Mouse (Mus musculus) induced T-regulatory cell, adult 2 months (primary cell): Measurements from ENCODE around the gene Ogfod1.

Experiments
- DNase-seq: peaks from one replicate; pipeline ENCODE4 v3.0.0-alpha.2; 2012; ENCODE audit warnings: low read depth

Gene Ogfod1

DNA sequence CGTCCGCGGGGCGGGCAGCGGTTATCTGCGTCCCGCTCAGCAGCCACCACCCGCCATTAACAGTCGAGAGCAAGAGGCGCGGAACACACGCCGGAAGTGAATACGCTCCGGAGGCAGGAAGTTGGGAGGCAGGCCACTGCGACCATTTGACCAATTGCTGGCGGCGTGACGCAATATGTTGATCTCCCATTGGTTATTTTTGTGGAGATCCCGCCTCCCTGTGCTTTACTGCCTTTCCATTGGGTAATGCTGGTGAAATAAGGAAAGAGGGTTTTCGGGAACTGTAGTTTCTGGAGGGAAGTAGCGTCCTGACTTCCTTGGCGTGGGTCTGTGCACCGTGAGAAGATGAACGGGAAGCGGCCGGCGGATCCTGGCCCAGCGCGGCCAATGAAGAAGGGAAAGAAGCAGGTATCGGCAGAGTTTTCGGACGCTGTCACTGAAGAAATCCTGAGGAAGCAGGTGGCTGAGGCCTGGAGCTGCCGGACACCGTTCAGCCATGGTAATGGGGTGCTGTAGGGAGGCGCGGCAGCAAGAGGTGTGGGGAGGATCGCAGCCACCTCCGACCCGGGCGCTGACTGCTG is at the start of gene Ogfod1, which contains the start of gene Nudt21:
Gene Ogfod1 (plus strand): TSS at position 255 of the 581 bp plus-strand sequence.
Gene Nudt21 (minus strand): TSS at position 88 of the 581 bp plus-strand sequence.
- peak; percentile 100 for DNase-seq

DNA sequence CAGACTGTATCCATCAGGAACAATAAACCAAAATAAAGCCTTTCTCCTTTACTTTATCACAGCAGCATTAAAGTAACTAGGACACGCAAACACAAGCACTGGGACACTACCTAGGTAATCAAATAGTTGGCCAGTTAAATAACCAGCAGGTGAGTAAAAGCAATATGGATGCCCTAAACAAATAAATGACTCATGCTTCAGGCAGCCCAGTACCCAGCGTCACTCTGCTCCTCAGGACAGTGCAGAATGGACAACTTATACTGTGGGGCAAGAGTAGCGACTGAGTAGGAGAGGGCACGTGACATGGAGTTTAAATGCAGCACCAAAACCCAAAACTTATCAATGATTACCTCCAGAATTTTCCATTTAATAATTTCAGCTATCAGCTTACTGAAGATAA is 47.3 kb upstream of the Ogfod1 start:
- DNase-seq: no peak

- no peak for DNase-seq
Measured at GRCm38 (mm10) chr8:93998961-93999360, 38.0 kb upstream of the Ogfod1 start.

GRCm38 (mm10) chr8:94004139-94004538 is 32.9 kb upstream of the Ogfod1 start:
- DNase-seq: no peak

- peak; percentile 56 for DNase-seq
Measured at GRCm38 (mm10) chr8:94009243-94009845, 27.7 kb upstream of the Ogfod1 start.

DNA sequence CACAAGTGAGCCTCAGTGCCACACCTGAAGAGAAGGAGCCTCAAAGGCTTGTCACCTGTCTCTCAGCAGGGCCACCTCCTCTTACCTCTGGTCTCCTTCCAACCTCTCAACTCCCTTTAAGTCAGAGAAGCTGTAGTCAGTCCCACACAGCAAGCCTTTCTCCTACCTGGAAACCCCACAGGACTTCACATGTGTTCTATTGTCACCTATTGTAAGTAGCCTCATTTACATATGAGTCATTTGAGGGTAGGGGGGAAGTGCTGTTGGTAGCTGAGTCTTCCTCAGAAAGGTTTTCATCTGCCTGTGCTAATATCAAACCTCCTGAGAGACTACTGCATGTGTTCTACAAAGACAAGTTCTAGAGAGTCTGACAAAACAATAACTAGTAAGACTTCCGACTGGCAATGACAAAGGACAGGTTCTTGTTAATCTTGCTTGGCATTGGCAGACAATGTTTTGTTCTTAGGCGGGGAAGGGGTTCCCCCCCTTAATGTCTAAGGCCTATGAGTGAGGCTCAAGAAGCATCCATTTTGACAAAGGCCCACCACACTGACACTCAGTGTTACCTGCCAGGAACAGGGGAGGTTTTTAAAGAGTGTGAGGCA is 26.8 kb upstream of the Ogfod1 start:
- DNase-seq: peak; percentile 72

- DNase-seq: no peak
Measured at GRCm38 (mm10) chr8:94011076-94012012, 25.7 kb upstream of the Ogfod1 start.

DNA sequence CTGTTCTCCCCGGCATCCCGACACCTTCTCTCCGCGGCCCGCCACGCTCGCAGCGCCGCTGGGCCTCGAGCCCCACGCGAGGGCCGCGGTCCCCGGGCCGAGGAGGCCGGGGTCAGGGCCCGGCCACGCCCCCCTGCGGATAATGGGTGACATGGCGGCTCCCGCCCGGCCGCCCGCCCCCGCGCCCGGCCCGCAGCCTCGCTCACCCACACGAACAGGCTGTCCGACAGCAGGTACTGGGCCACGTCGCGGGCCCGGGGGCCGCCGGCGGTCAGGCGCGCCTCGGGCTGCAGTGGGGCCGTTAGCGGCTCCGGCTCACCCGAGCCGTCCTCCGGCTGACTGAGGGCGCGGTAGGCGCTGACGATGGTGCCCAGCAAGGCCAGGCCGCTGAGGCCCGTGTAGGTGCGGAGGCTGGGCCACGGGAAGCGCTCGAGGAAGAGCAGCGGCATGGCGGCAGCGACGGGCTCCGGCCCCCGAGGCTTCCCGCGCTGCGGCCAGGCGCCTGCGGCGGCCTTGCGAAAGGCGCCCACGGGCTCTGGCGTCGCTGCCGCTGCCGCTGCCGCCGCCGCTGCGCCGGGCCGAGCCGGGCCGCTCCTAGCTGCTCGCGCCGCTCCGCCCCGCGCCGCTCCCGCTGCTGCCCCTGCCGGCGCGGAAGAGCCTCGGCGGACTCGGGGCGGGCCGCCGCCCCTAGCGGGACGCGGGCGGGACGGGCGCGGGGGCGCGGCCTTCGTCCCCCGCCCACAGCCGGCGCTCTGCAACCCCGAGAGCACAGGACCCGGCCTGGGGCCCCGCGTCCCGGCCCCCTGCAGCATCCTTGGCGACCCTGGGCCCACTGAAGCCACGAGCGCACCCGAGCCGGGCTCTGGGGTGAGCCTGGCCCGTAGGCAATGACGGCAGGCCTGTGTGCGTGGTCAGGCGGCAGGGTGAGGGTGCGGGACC is 24.7 kb upstream of the Ogfod1 start, which contains the start of gene Amfr:
Gene Amfr (minus strand): TSS at position 830 of the 939 bp plus-strand sequence.
- peak; percentile 87 for DNase-seq

DNA sequence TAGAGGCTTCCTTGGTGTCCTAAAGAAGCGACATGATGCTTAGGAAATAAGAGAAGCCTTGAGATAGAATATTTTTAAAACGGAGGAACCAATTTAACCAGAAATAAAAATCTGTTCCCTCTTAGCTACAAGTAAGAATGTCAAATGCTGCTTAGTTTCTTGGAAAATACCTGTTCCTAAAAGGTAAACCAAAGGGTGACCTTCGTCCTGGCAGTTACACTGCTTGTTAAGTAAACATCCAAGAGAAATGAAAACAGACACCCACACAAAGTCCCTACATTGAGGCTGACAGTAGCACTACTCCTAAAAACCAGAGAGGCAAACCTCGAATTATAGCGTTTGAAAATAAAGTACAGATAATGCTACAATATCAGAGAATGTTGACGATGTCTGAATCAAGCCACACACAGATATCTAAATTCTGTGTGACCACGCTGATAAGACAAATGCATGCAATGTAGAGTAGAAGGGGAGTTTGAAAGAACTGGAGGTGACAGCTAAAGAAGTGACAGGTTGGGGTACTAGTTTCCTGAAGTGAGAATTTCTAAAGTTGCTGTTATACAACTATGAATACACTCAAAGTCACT is 23.9 kb upstream of the Ogfod1 start:
- no peak for DNase-seq

GRCm38 (mm10) chr8:94023916-94024315 is 13.1 kb upstream of the Ogfod1 start:
- DNase-seq: no peak

GRCm38 (mm10) chr8:94029701-94030100 is 7.3 kb upstream of the Ogfod1 start:
- no peak for DNase-seq

- DNase-seq: no peak
Measured at GRCm38 (mm10) chr8:94033601-94034000, 3.4 kb upstream of the Ogfod1 start.

DNA sequence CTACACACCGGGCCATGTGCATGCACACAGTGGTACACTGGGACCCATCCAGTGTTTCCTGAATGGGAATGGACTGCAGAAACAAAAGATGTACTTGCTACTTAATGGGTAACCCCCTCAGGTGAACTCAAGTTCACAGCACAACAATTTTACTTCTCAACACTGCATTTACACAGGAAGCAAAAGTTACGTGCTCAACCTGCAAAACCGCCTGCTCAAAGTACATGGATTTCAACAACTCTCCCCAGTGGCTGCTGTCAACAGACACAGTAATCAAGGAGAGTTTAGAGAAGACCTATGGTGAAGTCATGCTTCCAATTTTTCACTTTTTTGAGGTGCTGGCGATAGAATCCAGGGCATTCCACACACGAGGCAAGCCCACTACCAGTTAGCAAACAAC is 1.8 kb upstream of the Ogfod1 start:
- peak; percentile 22 for DNase-seq

- DNase-seq: peak; percentile 81
Measured at GRCm38 (mm10) chr8:94036541-94036940, 457 bp upstream of the Ogfod1 start.

GRCm38 (mm10) chr8:94037806-94038205 is 808 bp downstream of the Ogfod1 start:
- DNase-seq: peak; percentile 47

DNA sequence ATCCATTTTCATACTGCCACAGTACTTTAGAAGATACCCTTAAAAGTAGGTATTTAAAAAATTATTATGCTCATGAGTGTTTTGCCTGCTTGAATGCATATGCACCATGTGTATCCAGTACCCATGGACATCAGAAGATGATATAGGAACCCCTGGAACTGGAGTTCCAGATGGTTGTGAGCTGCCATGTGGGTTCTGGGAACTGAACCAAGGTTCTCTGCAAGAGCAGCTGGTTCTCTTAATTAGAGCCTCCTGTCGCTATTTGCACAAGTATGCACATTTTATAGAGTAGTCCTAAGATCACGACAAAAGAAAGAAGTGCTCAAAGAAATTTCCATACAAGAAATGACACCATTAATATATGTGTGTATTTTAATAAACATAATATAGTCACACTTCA is 10.8 kb downstream of the Ogfod1 start:
- no peak for DNase-seq

DNA sequence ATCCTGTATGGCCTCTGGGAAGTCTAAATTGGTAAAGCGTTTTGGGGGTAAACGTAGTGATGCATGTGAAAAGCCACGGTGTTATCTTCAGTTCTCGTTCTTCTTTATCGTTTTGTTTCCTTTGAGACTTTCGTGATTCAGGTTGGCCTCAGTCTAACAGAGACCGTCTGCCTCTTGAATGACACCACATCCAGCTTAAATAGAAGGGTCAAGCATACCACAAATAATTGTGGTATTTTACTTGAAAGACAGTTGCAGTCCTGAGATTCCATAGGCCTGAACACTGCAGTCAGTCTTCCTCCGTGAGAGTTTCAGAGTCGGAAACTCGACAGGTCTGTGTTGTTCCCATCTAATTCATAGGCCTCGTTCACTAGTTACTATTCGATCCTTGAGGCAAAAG is 15.7 kb downstream of the Ogfod1 start:
- DNase-seq: no peak

DNA sequence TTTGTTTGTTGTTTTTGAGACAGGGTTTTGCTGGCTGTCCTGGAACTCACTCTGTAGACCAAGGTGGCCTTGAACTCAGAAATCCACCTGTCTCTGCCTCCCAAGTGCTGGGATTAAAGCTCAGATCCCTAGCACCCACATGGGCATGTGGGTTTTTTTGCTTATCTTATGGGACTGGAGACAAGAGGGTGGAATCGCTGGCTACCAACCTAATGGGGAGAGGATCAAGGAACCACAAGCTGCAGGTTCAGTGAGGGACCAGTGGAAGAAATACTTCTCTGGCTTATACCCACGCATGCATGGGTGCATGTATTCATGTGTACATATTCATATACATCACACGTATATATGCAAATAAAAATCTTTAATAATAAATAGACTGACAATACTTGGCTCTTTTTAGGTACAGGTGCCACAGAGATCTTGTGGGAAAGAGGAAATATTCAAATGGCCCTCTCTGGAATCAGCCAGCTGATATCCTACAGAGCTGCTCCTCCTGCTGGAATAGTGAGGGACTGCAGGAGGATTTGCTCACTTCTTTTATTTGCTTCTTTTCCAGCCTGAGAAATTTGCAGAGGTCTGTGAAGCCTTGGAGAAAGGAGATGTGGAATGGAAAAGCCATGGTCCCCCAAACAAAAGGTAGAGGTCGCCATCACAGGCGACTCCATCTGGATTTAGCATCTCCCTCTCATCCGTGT is 20.3 kb downstream of the Ogfod1 start:
- peak; percentile 60 for DNase-seq

- DNase-seq: no peak
Measured at GRCm38 (mm10) chr8:94066121-94066863, 29.3 kb downstream of the Ogfod1 start.
